Mouse (Mus musculus): ENCODE measurements around the gene Shh. TPM values are rescaled to one million over a fixed set of nuclear protein-coding genes. Genes with fewer than 3 reads are reported as not detected.

Gene Shh
- total RNA-seq (2023): not detected

GRCm38 (mm10) chr5:28466760-28467306 is at the start of gene Shh:
Gene Shh (minus strand): TSS chr5:28467256.

Other genes with a start within 250 kb of the Shh start
- not detected for gene Cnpy1, start 221.4 kb downstream of the Shh start, total RNA-seq (2023)
- gene Rbm33, start 150.1 kb downstream of the Shh start, total RNA-seq (2023): 167 TPM

All from CD4-positive naive resting alpha-beta T cell, adult 57 days (primary cell).